Mouse (Mus musculus) thymus, postnatal 36 days (tissue): ENCODE measurements at regions not wholly inside any gene's neighbourhood (a gene's known extent, or its start where the extent isn't known, plus 50 kb on each side); places are given as distances from the start of the nearest gene placed in this dataset.

Source experiments
- DNase-seq, 2 experiments: peaks; one replicate each; pipeline ENCODE4 v3.0.0; 2022; ENCODE audit warnings: mixed read lengths in 2 of 2

- no peak for DNase-seq
Observed at GRCm38 (mm10) chr2:128339061-128339642, 213.3 kb downstream of the Bcl2l11 start.

DNA sequence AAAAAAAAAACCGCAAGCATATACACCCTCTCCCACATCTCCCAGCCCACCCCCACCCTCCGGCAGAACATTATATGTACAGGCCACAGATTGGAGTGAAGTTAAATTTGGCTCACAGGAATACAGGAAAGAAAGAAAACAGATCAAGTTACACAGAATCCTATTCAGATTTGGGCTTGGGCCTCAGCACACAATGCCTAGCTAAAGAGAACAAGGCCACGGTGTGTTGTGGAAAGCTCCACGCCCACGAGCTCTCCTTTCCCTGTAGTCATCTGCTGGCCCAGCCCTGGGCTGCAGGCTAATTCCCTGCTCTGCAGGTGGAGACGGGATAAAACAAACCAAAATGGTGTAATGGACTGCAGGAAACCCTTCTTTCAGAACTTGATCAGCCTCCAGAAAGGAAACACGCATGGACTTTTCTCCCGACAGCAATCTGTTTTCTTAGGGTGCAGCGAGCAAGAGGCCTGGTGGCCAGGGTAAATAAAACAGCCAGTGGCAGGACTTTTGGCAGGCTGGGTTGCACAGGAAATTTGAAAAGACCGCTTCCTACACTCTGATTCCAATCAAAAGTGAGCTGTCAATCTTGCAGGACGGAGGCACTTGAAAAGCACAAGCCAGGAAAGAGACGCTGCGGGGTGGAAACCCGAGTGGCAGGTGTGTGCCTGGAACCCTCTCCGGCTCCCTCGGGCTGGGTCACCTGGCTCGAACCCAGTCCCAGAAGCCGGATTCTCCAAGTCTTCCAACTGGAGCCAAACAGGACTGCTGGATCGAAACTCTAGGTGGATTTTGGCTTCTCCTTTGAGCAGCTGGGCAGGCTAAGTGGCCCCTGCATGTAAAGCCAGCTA is 214.0 kb downstream of the Bcl2l11 start:
- no peak for DNase-seq

DNA sequence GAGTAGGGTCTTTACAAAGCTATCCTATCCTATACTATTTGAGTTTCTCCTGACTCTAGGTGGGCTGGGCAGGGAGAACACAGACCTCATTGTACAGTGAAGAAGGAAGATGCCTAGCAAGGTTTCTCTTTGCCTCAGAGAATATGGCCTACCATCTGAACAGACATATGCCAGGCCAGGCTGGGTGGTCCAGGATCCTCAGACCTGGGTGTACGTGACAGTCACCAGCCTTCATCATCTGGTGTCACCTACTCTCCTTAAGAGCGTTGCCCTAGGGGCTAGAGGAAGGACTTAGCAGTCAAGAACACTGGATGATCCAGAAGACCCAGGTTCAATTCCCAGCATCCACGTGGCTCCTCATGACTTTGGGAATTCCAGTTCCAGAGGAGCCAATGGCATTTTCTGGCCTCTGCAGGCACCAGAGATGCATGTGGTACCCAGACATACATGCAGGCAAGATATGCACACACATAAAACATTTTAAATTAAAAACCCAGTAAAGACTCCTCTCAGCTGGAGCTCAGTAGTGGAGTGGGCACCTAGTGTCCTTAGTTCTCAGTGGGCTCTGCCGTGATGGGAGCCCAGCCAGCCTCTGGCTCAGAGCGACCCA is 214.9 kb downstream of the Bcl2l11 start:
- DNase-seq = no peak

DNA sequence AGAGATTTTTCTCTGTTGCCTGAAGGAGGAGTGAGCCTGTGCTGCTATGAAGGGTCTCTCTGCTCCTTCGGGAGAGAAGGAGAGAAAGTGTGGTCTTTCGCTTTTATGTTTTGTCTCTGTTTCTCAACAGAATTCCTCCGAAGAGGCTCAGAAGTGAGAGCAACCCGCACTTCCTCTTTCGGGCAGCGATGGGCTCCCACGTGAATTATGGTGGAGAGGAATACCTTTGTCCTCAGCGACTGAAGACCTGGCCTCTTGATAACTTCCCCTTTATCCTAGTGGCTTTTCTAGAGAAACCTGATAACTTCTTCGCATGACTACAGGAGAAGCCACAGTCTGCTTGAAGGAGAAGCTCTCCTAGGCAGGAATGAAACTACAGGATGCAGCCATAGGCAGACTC is 216.4 kb downstream of the Bcl2l11 start:
- DNase-seq = no peak

- DNase-seq = peak; percentile 25 to 47
Observed at GRCm38 (mm10) chr2:128345557-128345956, 219.7 kb downstream of the Bcl2l11 start.

DNA sequence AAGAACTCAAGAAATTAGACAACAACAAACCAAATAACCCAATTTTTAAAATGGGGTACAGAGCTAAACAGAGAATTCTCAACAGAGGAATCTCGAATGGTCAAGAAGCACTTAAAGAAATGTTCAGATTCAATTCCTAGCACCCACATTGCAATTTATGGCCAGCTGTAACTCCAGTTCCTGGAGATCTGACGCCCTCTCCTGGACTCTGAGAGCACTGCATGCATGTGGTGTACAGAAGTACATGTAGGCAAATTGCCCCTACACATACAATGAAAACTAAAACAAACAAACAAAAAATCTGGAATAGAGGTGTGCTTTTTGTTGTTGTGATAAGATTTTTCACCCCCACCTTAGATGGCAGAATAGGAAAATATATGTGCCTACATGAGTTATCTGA is 222.7 kb downstream of the Bcl2l11 start:
- no peak for DNase-seq

- no peak for DNase-seq
Observed at GRCm38 (mm10) chr2:128351405-128351804, 225.6 kb downstream of the Bcl2l11 start.

DNA sequence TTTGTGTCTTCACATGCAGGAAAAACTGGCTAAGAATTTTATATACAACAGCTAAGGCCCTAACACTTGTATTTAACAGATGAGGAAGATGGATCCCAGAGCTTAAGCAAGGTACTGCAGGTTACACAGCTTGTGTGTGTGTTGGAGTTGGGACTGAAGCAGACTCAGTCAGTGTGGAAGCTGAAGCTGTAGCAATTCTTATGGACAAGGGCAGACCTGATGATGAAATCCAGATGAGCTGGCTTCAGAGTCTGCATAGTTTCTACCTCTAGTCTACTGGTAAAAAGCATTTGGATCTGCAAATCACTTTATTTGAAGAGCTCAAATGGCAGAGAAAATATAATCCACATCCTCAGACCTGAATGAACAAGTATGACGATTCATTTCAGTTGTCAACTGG is 226.7 kb downstream of the Bcl2l11 start:
- DNase-seq = no peak

DNA sequence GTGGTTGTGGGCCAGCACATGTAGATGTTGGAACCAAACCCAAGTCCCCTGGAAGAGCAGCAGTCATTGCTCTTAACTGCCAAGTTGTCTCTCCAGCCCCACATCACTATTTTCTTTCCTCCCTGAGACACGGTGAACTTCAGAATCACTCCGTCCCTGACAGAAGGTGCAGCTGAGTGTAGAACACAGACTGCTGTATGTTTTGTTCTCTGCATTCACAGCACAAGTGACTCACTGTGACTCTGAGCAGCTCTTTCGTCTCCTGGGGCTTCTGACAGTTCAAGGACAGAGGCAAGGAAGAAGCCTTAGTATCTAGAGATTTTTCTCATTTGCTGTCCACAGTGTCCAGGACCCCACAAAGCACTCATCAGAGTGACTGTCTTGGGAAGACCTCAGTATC is 227.6 kb downstream of the Bcl2l11 start:
- DNase-seq = no peak

GRCm38 (mm10) chr2:128356326-128356725 is 230.5 kb downstream of the Bcl2l11 start:
- DNase-seq = no peak

DNA sequence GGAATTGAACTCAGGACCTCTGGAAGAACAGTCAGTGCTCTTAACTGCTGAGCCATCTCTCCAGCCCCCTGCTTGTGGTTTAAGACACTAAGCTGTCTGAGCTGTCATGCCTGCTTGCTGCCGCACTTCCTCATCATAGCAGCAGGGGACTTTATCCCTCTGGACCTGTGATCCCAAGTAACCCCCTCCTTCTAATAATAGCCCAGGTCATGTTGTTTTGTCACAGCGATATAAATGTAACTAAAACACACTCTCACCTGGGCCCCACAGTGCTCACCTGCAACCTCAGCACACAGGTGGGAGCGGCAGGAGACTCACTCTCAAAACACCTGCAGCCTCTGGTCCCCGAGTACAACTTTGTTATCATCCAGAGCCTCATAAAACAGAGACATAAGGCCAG is 231.9 kb upstream of the Spdye4c start:
- DNase-seq = no peak

DNA sequence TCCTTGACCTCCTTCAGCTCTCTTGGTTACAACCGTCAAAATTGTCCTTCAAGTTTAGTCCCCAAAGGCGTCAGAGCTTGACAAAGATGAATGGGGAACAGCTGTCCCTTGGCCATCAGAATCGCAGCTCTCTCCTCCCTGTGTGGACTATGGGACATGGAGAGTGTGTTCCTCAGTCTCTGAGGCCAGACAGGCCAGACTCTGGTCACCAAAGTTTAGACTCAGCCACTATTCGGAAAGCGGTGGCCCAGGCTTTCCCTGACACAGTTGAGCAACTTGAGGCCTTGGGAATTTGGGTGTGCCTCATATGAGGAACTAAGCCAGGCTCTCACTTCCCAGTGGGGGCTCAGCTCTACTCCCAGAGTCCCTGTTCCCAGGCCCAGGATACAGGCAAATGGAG is 230.5 kb upstream of the Spdye4c start:
- DNase-seq = no peak

DNA sequence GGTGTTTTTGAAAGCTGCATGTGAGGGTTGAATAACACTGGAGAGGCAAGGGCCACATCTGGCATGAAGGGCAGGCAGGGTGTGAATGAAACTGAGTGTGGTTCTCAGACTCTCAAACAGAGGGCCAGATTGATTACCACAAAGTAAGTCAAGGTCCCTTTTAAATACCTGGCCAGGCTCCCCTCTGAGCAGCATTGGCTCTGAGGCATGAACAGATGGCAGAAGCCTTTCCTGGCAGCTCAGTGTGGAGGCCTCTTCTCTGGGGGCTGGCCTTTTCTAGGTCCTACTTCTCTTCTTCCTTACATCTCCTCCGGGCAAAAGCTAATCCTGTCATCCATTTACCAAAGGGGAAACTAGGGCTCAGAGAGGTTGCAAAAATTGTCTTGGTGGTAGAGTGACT is 229.6 kb upstream of the Spdye4c start:
- no peak for DNase-seq

DNA sequence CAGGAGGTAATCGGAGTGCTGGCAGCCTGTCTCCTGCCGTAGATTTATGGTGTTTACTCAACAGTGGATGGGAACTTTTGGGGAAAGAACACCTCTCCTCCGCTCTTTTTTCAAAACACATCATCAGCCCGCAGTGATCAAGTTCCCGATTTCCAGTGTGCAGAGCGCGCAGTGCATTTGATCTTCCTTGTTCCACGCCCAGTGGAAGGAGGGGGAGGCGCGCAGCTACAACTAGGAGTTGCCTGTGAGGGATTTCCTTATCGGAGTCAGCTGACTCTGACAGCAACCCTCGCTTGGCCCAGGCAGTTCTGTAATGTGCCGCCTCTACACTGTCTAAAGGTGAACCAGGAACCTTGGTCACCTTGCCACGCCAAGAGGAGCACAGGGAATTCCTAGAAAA is 226.8 kb upstream of the Spdye4c start:
- DNase-seq = peak in 1 of 2 experiments; percentile 18

DNA sequence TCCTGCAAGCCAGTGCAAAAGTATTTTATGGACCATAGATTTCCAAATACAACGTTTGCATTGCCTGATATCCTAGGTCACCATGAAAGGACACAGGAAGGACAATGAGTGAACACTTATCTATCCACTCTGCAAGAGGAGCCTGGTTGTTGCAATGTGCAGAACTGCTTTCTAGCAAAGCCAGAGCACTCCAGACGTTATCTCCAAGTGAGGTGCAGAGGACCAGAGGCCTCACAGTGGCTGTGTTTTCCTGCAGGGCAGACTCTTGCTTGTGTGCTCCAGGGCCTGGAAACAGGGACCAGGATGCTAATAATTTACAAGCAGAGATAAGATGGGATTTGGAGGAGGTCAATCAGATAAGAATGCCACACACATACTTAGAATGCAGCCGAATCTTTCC is 226.0 kb upstream of the Spdye4c start:
- no peak for DNase-seq

- DNase-seq = no peak
Observed at GRCm38 (mm10) chr2:128365775-128366174, 225.2 kb upstream of the Spdye4c start.

DNA sequence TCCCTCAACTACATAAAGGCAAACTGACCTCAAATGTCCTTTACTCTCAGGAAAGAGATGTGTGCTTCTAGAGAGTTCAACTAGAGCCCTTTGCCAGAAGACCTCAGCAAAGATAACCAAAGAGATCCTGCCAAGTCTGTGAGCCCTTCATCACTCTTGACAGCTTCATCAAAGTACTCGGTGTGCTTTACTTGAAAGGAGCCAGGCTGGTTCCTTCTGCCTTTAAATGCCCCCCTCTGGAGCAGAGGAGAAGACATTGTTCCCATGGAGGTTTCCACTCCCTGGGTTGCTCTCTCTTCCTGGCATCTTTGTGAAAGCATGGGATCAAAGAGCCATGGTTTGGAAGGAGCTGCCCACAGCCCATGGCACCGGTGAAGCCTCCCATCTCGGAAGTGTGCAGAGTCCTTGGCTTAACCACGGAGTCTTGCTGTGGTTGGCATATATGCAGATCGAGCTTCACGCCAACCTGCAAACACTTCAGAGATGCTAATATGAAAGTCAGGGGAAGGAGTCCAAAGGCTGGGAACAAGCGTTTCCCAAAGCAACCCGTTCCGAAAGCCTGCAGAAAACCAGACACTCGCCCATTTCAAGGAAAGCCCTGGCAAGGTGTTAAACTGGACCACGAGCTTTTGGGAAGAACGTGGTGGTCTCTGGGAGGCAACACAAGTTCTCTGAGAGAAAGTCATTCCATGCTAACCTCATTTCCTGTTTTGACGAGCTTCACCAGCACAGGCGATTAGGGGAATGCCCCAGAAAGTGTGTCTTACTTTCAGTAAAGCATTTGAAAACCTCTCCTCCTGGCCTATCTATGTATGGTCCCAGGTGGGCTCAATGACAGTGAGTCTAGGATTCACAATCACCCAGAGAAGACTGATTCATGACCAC is 223.5 kb upstream of the Spdye4c start:
- no peak for DNase-seq

GRCm38 (mm10) chr2:128368534-128369273 is 222.3 kb upstream of the Spdye4c start:
- DNase-seq = no peak

DNA sequence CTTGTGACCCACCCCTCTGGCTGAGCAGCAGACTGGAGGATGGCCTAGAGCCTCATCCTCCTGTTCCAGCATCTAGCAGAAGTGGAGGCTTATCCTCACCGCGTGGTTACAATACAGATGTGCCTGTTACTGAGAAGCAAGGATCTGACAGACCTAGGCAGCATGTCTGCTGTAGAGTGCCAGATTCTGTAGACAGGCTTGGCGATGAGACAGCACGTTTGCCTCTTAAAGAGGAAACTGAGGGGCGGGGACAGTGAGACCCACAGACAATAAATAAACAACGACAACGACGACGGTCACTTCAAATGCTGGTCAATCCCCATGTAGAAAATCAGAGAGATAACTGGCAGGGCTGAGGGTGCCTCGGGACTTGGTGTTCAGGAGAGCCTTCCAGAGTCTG is 220.2 kb upstream of the Spdye4c start:
- no peak for DNase-seq

DNA sequence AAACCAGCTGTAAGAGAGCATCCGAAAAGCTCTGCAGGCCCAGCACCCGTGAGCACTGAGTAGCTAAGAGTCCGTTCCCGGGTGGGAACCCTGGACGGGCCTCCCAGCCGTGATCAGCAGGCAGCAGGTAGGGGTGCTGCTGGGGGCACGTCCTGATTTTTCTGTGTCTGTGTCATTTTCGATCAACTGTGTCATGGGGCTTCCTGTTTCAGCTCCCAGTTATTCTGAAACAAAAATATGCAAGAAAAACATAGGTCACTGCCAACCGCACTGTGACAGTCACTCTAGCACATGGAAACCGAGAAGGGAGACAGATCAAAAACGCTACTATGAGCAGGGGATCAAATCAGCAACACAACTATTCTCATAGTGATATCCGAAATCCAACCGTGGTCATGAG is 218.8 kb upstream of the Spdye4c start:
- no peak for DNase-seq

- no peak for DNase-seq
Observed at GRCm38 (mm10) chr2:128373363-128374252, 217.4 kb upstream of the Spdye4c start.

- DNase-seq = no peak
Observed at GRCm38 (mm10) chr2:128374253-128374566, 216.8 kb upstream of the Spdye4c start.
